Mouse (Mus musculus): ENCODE data around the gene Jagn1. TPM values are rescaled to one million over a fixed set of nuclear protein-coding genes. Genes with fewer than 3 reads are reported as not detected.

Jagn1 gene
- polyA plus RNA-seq, 1 experiment: 14.4 TPM

DNA sequence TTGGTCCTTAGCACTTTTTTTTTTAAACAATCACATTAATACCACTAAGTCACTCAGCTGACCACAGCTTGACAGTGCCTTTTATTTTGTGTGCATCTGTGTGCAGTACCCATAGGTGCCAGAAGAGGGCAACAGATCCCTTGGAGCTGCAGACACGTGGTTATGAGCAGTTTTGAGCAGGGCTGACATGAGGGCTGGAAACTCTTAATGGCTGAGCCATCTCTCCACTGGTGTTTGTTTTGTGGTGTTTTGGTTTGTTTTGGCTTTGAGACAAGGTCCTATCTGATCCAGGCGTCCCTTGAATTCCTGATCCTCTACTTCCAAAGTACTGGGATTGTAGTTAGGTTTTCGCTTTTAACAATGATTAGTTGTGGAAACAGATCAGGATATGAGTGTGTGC lies 15.0 kb upstream of the Jagn1 start:
- H3K4me1 ChIP-seq (ENCODE audit: control insufficient read depth, insufficient read depth, low read length): no peaks in the 10 kb centered on the region
- H3K4me3 ChIP-seq (replicated peaks; ENCODE audit: control insufficient read depth, low read depth, low read length): no peak overlapping the region
- H3K27ac ChIP-seq (ENCODE audit: control insufficient read depth, insufficient read depth, low read depth, low read length, poor library complexity): no peak overlapping the region
- WGBS: 61% methylated on average over 3 of the region's 3 CpGs
- no peak for TF ChIP-seq POLR2A (IDR thresholded peaks at IDR 0.05; ENCODE audit: borderline replicate concordance, control insufficient read depth, low read depth, low read length)
- TF ChIP-seq CTCF (IDR thresholded peaks at IDR 0.05; ENCODE audit: control insufficient read depth, insufficient read depth, low read length): peak; percentile 61

DNA sequence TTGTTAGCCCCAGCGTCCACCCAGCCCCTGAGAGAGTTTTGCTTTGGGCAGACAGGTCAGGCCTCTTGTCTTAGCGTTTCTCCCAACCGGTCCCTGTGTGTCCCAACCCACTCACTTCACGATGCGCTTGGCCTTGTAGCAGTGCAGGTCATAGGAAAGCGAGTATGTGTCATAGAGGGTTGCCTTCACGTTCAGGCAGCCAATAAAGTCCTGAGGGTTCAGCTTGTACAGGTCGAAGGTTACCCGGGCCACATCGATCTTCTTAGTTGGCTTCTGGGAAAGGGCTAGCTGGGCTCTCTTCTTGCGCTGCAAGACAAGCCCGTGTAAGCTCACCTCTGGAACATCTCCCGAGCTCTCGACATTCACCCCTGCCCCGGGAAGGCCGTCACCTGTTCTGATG lies 14.4 kb upstream of the Jagn1 start:
- TF ChIP-seq CTCF (IDR thresholded peaks at IDR 0.05; ENCODE audit: control insufficient read depth, insufficient read depth, low read length): no peak
- no peak for TF ChIP-seq POLR2A (IDR thresholded peaks at IDR 0.05; ENCODE audit: borderline replicate concordance, control insufficient read depth, low read depth, low read length)
- no peak overlapping the region for H3K27ac ChIP-seq (ENCODE audit: control insufficient read depth, insufficient read depth, low read depth, low read length, poor library complexity)
- no peaks in the 10 kb centered on the region for H3K4me1 ChIP-seq (ENCODE audit: control insufficient read depth, insufficient read depth, low read length)
- WGBS: 88% methylated on average over 16 of the region's 16 CpGs
- no peak overlapping the region for H3K4me3 ChIP-seq (replicated peaks; ENCODE audit: control insufficient read depth, low read depth, low read length)

DNA sequence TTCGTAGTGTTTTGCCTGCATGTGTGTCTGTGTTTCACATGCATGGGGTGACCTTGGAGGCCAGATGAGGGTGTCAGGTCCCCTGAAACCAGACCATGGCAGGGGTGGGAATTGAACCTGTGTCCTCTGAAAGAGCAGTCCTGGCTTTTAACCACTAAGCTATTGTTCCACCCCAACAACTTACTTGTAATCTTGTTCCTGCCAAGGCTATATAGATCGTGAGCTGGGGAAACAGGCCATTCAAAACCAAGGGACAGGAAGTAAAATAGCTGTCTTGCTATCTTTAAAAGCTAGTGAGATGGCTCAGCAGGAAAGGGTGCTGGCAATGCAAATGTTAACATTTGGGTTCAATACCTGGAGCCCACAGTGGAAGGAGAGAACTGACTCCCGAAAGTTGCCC lies 12.4 kb upstream of the Jagn1 start:
- Histone ChIP-seq H3K4me3 (replicated peaks; ENCODE audit: control insufficient read depth, low read depth, low read length) (no peak overlapping the region), H3K27ac (ENCODE audit: control insufficient read depth, insufficient read depth, low read depth, low read length, poor library complexity) (no peak overlapping the region), H3K4me1 (ENCODE audit: control insufficient read depth, insufficient read depth, low read length) (no peaks in the 10 kb centered on the region)
- TF ChIP-seq CTCF (IDR thresholded peaks at IDR 0.05; ENCODE audit: control insufficient read depth, insufficient read depth, low read length) (no peak), POLR2A (IDR thresholded peaks at IDR 0.05; ENCODE audit: borderline replicate concordance, control insufficient read depth, low read depth, low read length) (no peak)
- 46% methylated on average over 3 of the region's 3 CpGs for WGBS

DNA sequence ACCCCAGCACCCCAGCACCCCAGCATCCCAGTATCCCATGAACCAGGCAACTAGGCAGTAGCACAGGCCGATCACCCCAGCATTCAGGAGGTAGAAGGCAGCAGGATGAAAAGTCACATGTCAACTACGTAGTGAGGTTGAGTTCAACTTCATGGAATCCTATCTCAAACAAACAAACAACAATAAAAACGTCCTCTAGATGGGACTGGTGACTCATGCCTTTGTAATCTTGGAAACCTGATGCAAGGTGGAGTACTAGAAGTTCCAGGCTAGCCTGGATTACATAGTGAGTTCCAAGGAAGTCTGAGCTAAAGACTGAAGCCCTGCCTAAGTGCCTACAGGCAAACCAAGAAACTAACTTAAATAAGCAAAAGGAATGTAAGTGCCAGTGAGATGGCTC lies 11.5 kb upstream of the Jagn1 start:
- Histone ChIP-seq H3K4me3 (replicated peaks; ENCODE audit: control insufficient read depth, low read depth, low read length) (no peak overlapping the region), H3K27ac (ENCODE audit: control insufficient read depth, insufficient read depth, low read depth, low read length, poor library complexity) (no peak overlapping the region), H3K4me1 (ENCODE audit: control insufficient read depth, insufficient read depth, low read length) (no peaks in the 10 kb centered on the region)
- 56% methylated on average over 3 of the region's 3 CpGs for WGBS
- TF ChIP-seq POLR2A (IDR thresholded peaks at IDR 0.05; ENCODE audit: borderline replicate concordance, control insufficient read depth, low read depth, low read length) (no peak), CTCF (IDR thresholded peaks at IDR 0.05; ENCODE audit: control insufficient read depth, insufficient read depth, low read length) (no peak)

DNA sequence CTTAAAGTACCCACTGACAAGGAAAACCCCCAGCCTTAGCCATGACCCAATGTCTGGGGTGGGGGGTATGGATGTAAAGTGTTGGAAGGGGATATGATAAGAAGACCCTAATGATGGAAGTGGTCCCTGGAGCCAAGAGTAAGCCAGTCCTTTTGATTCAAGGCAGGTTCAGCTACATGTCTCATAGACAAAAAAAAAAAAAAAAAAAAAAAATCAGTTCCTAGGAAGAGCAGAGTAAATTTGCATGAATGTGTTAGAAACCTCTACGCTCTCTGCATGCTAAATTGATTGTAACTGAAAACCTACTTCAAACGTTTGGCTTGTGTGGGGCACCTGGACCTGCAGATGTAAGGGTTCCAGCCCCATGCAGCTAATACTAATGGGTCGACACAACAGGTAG lies 10.6 kb upstream of the Jagn1 start:
- Histone ChIP-seq H3K4me3 (replicated peaks; ENCODE audit: control insufficient read depth, low read depth, low read length) (no peak overlapping the region), H3K4me1 (ENCODE audit: control insufficient read depth, insufficient read depth, low read length) (no peaks in the 10 kb centered on the region), H3K27ac (ENCODE audit: control insufficient read depth, insufficient read depth, low read depth, low read length, poor library complexity) (no peak overlapping the region)
- WGBS: 64% methylated on average over 3 of the region's 3 CpGs
- no peak for TF ChIP-seq POLR2A (IDR thresholded peaks at IDR 0.05; ENCODE audit: borderline replicate concordance, control insufficient read depth, low read depth, low read length)
- TF ChIP-seq CTCF (IDR thresholded peaks at IDR 0.05; ENCODE audit: control insufficient read depth, insufficient read depth, low read length): no peak

DNA sequence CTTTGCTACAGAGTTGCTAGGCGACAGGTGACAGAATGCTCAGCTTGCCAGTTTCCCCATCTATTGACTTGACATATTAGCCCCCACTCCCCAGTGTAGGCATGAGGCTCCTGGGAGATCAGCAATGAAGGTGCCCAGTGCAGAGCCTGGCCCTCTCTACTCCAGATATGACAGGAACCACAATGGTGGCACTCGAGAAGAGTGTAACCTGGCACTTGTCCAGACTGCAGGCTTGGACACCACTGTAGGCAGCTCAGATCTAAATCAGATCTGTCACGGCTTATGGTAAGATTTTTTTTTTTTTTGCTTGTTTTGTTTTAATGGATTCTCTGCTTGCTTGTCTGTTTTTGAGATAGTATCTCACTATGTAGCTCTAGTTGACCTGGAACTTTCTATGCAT lies 8.7 kb upstream of the Jagn1 start:
- no peak overlapping the region for H3K27ac ChIP-seq (ENCODE audit: control insufficient read depth, insufficient read depth, low read depth, low read length, poor library complexity)
- WGBS: 50% methylated on average over 3 of the region's 3 CpGs
- TF ChIP-seq CTCF (IDR thresholded peaks at IDR 0.05; ENCODE audit: control insufficient read depth, insufficient read depth, low read length) (no peak), POLR2A (IDR thresholded peaks at IDR 0.05; ENCODE audit: borderline replicate concordance, control insufficient read depth, low read depth, low read length) (no peak)
- H3K4me1 ChIP-seq (ENCODE audit: control insufficient read depth, insufficient read depth, low read length): no peaks in the 10 kb centered on the region
- no peak overlapping the region for H3K4me3 ChIP-seq (replicated peaks; ENCODE audit: control insufficient read depth, low read depth, low read length)

DNA sequence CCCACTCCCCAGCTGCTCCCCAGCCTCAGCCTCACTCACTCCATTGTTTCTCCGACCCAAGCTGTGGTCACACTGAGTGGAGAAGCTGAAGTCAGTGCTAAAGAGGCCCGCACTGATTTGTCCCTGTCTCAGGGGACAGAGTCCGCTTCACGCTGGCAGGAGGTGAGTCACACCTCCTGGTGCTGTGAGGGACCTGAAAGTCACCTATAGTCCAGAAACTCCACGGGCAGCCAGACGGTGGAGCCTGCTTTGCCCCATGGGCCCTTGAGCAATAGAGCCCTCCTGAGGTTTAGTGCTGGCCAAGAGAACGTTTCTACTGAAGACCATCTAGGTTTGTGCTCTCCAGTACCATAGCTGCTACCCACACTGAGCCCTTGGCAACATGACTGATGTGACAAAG lies 7.7 kb upstream of the Jagn1 start:
- no peak for TF ChIP-seq CTCF (IDR thresholded peaks at IDR 0.05; ENCODE audit: control insufficient read depth, insufficient read depth, low read length)
- no peak for TF ChIP-seq POLR2A (IDR thresholded peaks at IDR 0.05; ENCODE audit: borderline replicate concordance, control insufficient read depth, low read depth, low read length)

DNA sequence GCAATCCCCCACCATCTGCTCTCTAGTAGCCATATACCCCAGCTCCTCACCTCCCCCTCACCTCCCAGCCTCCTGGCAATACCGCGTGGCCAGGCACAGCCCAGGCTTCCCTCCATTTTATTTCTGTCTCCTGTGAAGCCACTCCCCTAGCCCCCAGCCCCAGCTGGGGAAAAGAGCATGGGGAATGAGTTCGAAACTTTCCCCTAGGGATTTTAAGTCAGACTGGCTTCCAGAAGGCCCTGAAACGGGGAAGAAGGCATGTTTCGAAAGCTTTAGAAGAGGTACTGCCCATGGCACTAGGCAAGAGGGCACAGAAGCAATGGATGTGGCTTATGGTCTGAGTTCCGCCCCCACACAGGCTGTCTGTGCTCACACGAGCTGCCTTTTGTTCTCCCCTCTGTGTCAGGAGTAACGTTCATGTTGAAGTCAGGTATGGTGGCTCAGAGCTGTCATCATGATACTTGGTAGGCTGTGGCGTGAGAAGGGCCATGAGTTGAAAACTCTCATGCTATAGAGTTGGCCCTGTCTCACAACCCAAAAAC lies 6.6 kb upstream of the Jagn1 start, which contains the start of gene Cidec:
TSS of gene Cidec (minus strand) at position 97 of the 542 bp plus-strand sequence.
- Histone ChIP-seq H3K27ac (ENCODE audit: control insufficient read depth, insufficient read depth, low read depth, low read length, poor library complexity) (no peak within 1 kb of the TSS), H3K4me1 (ENCODE audit: control insufficient read depth, insufficient read depth, low read length) (no peaks in the 10 kb centered on the region), H3K4me3 (replicated peaks; ENCODE audit: control insufficient read depth, low read depth, low read length) (no peak within 1 kb of the TSS)
- TF ChIP-seq POLR2A (IDR thresholded peaks at IDR 0.05; ENCODE audit: borderline replicate concordance, control insufficient read depth, low read depth, low read length) (no peak), CTCF (IDR thresholded peaks at IDR 0.05; ENCODE audit: control insufficient read depth, insufficient read depth, low read length) (no peak)
- WGBS: 66% methylated on average over 9 of the region's 9 CpGs

More for the DNA sequence above, 7.7 kb upstream of the Jagn1 start:
- Histone ChIP-seq H3K27ac (ENCODE audit: control insufficient read depth, insufficient read depth, low read depth, low read length, poor library complexity) (no peak overlapping the region), H3K4me1 (ENCODE audit: control insufficient read depth, insufficient read depth, low read length) (no peaks in the 10 kb centered on the region), H3K4me3 (replicated peaks; ENCODE audit: control insufficient read depth, low read depth, low read length) (no peak overlapping the region)
- 65% methylated on average over 7 of the region's 7 CpGs for WGBS

DNA sequence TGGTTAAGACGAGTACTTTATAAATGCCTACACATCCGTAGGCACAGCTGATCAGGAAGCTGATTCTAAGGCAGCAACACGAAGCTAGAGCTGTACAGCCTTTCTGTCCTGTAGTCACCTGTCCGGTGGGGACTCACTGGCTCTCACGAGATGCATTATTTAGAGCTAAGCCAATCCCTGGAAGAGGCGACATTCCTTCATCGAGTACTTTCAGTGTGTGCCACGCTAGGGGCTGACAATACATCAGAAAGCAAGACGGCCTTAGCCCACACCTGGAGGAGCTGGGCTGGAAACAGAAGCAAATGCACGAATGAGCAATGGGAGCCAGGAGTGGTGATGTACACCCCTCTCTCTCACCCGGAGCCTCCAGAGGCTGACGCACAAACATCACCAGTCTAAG lies 5.2 kb upstream of the Jagn1 start:
- Histone ChIP-seq H3K27ac (ENCODE audit: control insufficient read depth, insufficient read depth, low read depth, low read length, poor library complexity) (no peak overlapping the region), H3K4me1 (ENCODE audit: control insufficient read depth, insufficient read depth, low read length) (no peaks in the 10 kb centered on the region), H3K4me3 (replicated peaks; ENCODE audit: control insufficient read depth, low read depth, low read length) (no peak overlapping the region)
- WGBS: 78% methylated on average over 12 of the region's 12 CpGs
- TF ChIP-seq POLR2A (IDR thresholded peaks at IDR 0.05; ENCODE audit: borderline replicate concordance, control insufficient read depth, low read depth, low read length) (no peak), CTCF (IDR thresholded peaks at IDR 0.05; ENCODE audit: control insufficient read depth, insufficient read depth, low read length) (no peak)
